Mouse (Mus musculus) adrenal gland, postnatal 14 days (tissue): ENCODE measurements around the gene Kcnj14. TPM values are rescaled to one million over a fixed set of nuclear protein-coding genes. Genes with fewer than 3 reads are reported as not detected.

Experiments
- DNase-seq: peaks from one replicate; pipeline ENCODE4 v3.0.0; 2021; ENCODE audit warnings: mixed read lengths
- total RNA-seq: library from RNA; stranded (reverse); gene quantifications from 2 replicates; pipeline ENCODE4 v1.2.3, GENCODE M21; 2021

The Kcnj14 gene
- total RNA-seq, 1 experiment from 2014 or later: 0.48 TPM

DNA sequence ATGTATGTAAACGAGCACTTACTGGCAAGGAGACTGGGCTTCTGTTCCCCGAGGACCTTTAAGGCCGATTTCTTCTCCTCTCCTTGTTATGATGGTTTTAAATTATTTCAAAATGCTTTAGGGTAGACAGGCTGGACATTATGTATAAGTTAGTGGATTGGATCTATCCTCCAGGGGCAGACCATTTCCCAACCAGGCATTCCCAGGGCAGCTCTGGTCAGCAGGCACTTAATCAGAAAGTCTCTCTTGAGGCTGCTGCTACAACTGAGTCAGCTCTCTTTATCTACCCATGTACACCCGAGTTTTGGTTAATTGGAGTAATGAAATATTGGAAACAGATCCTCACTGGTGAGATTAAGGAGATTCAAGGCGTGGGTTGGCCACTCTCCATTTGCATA lies 6.5 kb upstream of the Kcnj14 start:
- DNase-seq: no peak

DNA sequence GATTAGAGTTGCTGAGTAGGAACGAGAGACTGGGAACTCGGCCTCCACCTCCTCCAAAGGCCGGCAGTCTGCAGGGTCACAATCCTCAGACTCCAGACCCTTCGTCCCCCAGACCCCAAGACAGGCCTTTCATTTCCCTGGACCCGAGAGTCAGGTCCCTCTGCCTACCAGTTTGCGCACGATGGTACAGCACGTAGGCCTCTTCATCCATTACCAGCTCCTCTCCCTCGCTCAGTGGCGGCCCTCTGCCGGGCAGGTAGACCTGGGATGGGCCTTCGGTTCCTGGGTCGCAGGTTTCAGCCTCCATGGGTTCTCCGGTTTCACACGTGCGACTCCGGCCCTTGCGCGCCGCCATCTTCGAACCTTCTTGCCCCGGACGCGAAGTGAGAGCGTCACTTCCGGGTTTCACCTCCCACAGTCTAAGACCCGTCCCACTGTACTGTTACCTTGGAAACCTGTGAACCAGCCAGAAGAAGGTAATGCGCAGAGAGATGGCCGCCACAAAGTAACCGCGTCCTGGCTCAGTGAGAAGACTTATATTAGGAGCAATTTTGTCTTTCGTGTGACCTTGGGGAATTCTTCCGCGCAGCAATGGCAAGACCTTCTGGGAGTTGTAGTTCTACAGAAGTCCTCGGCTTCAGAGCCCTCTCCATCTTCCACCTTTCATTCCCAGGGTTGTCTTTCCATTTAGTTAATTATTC lies 6.0 kb upstream of the Kcnj14 start, which contains the start of gene Grwd1:
Gene Grwd1 (minus strand): TSS at position 518 of the 701 bp plus-strand sequence.
- peak; percentile 92 for DNase-seq

DNA sequence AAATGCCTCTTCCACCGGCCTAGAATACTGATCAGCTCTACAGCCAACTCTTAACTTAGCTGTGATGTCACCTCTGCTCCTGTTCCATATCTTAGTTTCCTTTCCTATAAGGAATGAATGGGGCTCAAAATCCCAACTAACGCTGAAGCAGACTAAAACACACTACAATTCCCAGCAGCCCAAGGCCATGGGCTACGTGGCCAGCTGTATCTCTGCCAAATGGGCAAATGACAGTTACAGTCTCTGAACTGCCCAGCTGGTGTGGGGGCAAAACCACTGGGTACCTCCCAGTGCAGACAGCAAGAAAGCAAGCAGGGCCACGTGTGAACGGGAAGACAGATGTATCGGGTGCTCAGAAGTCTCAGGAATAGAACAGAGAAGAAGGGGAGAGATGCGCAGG lies 2.0 kb upstream of the Kcnj14 start:
- DNase-seq: no peak

DNA sequence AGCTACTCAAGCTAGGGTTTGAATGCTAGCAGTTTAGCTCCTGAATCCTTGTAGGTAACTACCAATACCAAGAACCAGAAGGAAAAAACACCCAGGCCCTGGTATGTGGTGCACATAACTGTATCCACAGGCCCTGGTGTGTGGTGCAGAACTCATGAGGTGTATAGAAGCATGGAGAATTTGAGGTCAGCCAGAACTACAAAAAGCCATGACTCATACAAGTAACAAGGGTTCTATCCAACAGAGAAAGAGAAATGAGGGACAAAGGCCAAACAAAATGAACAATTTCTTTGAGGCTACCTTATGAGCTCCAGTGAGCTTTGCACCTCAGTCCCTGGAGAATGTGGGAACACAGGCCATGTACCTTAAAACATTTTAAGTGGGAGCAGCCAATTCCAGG lies 3.7 kb downstream of the Kcnj14 start:
- DNase-seq: no peak

DNA sequence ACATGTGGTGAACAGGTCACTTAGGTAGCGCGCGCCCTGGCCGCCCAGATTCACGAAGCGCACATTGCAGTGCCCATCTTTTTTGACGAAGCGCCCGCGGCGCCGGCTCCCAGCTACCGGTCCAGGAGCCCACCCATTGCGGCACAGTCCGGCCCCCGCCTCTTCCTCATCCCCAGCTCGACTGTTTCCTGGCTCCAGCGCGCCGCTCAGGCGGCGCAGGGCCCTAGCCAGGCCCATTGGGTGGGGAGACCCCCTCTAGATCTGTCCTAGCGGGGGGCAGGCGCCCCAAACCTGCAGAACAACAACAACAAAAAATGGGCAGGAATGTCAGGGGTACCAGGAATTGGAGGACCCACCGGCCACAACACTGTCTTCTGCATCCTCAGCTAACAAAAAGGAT lies 4.7 kb downstream of the Kcnj14 start:
- no peak for DNase-seq

DNA sequence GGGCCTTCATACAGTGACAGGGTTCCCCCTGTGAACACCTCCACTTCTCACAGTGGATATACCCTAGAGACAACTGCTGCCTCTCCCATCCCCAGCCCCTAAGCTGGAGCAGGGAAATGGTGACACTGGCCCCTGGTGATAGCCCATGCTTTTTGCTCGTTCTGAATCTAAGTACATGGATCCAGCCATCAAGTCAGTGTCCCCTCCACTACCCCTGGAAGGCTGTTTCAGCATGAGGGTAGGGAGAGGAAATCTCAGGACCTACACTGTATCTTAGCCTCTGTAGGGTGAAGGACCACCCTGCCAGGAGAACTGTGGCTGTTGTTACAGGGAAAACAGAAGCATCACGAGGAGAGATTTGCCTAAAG lies 8.6 kb downstream of the Kcnj14 start:
- no peak for DNase-seq

DNA sequence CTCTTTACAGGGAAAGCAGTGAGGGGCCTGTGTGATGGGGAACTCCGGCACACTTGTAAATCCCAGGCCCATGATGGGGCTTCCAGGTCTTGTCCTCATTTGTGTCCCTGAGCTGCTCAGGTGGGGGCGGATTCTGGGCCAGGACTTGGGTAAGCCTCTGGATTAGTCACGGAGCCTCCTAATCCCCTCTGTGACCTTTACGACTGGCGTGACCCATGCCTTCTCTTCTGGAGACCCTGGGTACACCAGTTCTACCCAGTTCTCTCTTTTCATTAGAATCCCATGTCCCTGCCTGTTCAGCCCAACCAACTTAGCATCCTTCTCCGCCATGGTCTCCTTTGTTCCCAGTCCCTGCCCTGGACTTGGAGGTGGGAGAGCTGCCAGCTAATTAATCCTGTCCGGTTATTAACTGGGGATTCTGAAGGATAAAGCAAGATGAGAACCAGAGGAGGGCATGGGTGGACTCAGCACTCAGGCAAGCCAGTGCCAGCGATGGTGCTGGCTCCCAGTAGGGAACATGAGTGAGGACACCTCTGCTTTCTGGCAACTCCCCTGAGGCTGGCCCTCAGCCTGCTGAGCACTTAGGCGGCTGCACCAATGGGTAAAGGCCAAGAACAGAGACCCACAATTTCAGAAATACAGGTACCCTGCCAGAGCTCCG lies 9.1 kb downstream of the Kcnj14 start:
- DNase-seq: no peak

DNA sequence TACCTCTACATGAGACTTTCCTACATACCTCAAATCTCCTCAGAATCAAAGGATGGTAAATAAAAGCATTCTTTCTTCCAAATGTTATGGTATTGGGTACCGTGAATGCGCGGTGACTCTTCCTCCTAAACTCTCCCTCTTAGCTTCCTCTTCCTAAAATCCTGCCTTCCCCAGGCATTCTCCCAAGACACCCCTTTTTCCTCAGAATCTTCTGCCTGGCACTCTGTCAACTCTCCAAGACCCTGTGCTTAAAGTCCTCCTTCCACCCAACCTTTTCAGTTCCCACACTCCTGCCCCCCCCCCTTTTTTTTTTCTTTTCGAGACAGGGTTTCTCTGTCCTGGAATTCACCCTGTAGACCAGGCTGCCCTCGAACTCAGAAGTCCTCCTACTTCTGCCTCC lies 9.7 kb downstream of the Kcnj14 start:
- DNase-seq: no peak

DNA sequence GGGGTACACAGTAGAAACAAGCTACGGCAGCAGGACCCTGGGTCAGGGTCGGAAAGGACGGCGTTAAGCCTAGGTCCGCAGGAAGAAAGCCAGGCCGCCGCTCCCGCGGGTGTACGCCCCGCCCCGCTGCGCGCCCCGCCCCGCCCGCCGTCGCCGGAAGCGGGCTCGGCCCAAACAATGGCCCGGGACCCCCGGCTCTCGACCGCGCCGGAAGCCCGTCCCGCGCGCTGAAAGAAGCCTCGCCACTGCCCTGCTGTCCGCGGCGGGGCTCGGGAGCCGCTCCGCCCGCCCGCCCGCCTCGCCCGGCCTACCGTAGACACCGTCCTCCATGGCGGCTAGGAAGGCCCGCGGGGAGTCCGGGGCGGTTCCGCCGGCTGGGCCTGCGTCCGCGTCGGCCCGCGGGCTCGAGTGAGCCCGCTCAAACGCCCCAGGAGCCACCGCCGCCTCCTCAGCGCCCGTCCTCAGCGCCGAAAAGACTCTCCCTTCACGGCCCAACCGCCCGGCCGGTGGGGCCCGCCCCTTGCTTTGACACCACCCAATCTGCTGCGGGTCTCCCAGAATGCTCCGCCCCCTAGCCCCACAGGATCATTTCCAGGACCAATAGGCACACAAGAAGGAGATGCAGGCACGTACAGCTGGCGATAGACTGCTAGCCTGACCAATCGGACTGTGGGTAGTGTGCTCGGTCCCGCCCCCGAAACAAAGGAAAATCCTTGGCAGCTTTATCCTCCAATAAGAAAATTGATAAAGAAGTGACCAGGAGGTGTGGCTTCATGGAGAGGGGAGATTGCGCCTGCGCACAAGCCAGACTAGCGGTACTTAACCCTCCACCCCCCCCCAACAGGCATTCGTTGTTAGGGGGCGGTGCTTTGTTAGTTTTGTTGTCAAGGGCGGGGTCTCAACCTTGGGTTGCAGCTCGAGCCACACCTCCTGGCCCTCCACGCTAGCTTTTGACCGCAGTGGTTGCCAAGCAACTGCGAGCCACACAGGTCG lies 10.5 kb downstream of the Kcnj14 start, which contains the start of gene Cyth2:
Gene Cyth2 (minus strand): TSS at position 795 of the 993 bp plus-strand sequence.
- peak; percentile 99 for DNase-seq

DNA sequence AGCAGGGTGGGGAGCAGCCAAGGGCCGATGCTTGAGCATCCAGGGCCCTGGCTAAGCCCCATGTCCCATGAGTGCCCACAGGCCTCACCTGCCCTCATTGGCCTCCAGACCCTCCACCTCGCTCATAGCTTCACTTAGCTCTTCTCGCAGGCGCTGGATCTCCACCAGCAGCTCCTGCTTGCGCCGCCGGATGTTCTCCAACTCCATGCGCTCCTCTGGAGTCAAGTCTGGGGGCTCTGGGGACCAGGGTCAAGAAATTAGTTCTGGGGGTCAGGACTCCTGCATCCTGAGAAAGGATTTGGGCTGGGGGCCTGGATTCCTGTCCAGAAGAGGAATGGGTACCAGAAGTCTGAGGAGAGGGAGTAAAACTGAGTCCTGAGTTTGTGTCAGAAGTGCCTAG lies 11.7 kb downstream of the Kcnj14 start:
- DNase-seq: no peak

DNA sequence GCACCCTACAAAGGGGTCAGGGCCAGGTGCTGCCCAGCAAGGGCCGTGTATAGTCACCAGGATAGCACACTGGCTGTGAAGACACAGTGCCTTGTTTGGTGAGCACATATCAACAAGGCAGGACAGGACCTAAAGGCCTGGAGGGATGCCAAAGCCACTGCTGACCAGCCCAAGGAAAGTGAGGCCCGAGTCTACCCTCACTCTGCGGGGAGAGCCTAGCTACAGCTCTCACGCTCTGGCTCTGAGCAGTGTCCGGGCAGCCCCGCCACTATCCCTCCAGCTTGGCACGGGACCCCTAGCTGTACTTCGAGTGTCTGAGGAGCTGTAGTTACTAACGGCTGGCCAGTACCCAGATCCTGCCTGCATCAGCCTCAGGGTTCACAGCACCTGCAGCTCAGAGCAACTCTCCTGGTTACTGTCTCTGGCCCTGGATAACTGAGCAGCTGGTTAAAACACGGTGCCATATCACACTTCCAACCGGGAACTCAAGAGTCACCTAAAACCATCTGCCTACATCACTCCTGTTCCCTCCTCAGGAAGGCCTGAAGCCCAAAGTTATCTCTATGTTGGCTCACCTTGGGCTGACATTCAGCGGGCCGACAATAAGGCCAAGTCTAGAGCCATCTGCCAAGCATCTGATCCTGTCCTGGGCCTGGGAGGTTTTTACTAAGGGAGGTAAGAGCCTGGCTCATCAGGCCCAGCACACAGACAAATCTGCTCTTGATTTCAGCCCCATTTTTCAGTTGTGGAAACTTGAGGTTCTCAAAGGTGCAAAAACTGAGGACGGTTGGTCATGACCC lies 15.1 kb downstream of the Kcnj14 start:
- no peak for DNase-seq

DNA sequence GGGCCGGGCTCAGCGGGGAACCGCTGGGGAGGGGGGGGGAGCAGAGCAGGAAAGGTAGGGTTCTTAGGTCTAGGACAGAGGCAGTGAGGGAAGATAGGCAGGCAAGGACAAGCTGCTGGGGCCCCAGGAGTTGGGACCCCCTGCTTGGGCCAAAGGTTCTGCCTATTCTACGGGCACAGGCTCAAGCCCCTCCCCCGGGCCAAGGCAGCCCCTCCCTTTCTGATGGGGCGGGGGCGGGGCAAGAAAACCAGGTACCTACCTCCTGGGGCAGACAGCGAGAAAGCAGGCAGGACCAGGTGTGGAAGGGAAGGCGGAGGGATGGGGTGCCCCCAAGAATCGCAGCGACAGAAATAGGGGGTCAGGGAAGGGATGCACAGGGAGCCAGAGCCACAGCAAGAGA lies 16.1 kb downstream of the Kcnj14 start:
- DNase-seq: no peak

DNA sequence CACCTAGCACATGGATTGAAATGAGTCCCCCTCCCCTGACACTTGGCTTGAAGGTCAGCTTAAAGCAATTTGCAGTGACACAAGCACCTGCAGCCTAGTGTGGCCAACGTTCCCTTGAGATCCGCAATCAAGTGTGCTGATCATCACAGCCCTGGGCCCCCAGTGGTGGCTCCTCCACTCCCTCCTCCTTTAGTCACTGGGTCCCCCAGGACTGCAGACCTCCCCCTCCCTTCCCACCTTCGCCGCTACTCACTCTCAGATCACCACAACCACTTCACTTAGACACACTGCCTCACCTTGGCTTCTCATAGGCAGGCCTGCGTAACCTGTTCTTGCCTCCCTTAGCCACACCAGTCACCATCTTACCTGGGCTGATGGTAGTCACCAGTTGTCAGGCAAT lies 18.6 kb downstream of the Kcnj14 start:
- DNase-seq: no peak

DNA sequence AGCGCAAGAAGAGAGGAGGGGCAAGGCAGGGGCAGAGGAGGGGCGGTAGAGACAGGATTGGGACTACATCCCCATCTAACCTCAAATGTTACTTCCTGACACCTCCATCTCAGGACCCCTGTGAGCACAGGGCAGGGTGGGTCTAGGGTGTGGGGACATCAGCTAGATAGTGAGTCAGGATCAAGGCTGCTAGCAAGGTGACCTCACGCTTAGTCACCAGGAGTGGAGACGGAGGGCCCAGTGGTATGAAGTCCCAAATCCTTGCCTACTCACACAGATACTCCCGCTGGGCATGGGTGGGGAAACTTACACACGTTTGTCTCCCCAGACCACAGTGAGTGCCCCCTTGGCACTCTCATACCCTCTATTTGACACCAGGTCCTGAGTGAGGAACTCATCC lies 22.0 kb downstream of the Kcnj14 start:
- peak; percentile 70 for DNase-seq

DNA sequence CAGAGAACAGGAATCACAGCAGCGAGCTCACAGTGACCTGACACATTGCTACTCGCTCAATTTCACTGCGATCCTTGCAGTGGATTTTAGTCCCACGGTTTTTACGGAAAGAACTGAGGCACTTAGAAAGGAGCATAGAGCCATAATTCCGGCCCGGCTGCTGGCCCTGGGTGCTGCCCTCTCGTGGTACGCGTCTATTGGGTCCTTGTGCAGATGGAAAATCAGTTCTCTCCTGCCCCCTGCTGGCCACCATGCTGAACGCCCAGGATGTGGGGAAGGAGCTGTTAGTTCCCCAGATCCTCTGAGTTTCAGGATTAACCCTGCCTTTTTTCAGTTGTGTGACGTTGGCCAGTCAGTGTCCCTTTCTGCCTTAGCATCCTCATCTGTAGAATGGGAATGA lies 23.2 kb downstream of the Kcnj14 start:
- peak; percentile 96 for DNase-seq

DNA sequence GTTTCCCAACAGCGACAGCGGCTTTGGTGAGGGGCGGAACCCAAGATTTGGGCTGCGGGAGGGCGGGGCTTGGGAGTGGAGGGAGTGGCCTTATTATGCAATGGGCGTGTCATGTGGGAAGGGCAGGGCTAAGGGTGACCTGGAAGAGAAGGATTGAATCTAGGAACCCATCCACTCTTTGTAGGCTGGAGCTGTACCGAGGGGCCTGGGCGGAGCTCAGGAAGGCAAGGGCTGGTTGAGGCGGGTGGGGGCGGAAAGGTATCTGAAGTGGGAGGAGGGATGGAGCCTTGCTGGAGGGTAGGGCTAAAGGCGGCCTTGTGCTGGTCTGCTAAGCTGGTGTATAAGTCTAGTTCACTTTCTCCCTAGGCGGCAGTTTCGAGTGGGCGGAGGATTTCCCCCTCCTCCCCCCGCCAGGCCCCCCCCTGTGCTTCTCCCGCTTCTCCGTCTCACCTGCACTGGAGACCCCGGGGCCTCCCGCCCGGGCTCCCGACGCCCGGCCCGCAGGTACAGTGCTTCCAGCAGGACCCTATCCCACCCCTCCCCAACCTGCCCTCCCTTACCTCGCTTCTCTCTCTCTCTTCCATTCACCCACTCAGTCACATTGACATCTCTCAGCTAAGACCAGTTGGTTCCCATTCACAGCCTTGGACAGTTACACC lies 23.9 kb downstream of the Kcnj14 start:
- DNase-seq: peak; percentile 76

DNA sequence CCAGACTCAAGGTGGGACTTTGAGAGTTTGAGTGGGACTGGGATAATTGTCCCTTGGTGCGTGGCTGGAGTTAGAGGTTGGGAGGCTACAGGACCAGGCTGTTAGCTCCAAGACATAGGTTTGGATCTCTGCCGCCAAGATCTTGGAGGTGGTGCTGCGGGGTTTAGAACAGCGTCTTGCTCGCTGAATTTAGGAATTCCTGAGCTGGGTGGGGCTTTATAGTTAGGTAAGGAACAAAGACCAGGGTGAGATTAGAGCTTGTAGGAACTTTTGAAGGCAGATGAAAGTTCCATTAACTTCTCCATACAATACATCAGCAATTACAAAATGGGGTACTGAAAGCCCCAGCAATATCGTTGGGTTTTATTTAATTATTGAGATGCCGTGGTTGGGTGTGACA lies 24.6 kb downstream of the Kcnj14 start:
- no peak for DNase-seq

DNA sequence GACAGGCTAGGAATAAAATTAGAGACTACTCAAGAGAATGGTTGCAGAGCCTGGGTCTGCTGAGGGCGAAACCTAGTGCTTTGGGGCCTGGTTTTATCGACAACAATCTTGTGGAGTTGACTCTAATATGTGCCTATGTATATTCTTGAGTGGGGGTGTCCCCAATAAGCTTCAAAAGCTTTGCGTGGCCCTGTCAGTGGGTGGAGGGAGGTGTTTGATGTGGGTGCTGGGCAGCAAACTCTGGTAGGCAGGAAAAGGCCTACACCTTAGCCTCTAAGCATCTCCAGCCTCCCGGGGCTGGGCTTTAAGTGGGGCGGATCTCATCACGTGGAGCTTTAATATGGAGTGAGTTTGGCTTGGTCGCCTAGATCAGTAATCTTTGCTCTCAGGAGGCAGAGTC lies 25.7 kb downstream of the Kcnj14 start:
- DNase-seq: no peak

DNA sequence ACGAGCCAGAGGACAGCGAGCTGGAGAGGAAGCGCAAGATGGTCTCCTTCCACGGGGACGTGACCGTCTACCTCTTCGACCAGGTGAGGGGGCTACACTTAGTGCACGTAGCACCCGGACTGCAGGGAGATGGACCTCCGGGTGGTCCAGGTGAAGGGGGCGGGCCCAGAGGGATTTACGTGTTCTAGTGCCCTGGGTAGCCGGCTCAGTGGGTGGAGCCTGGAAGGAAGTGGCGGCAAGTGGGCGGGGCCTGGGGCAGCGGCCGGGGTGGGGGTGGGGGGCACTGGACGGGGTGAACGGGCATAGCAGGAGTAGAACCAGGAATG lies 26.1 kb downstream of the Kcnj14 start:
- peak; percentile 59 for DNase-seq

DNA sequence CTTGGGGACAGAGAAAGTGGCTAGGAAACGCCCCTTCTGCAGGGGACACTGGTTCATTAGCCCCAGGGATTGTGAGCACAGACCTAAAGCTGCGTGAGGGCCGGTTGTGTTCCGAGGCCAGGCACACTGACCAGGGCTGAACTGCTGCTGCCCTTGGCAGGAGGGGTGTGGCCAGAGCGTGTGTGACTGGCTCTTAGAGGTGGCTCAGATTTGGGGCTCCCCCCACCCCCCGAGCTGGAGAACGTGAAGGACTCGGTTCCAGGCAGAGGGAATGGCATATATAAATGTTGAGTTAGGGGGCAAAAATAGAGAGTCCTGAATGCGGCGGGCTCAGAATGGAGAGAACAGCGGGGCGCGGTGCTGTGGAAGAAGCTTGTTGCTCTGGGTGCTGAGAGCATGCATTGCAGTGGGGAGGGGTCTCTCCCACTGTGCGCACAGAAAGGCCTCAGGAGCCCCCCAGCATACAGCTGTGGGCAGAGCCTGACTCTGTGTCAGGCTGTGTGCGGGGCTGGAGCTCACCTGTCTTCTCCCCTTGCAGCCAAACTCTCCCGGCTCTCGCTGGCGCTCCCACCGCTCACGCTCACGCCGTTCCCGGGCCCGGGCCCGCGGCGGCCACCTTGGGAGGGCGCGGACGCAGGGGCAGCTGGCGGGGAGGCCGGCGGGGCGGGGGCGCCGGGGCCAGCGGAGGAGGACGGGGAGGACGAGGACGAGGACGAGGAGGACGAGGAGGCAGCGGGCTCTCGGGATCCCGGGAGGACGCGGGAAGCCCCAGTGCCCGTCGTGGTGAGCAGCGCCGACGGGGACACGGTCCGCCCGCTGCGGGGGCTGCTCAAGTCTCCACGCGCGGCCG lies 26.7 kb downstream of the Kcnj14 start:
- DNase-seq: peak; percentile 66

DNA sequence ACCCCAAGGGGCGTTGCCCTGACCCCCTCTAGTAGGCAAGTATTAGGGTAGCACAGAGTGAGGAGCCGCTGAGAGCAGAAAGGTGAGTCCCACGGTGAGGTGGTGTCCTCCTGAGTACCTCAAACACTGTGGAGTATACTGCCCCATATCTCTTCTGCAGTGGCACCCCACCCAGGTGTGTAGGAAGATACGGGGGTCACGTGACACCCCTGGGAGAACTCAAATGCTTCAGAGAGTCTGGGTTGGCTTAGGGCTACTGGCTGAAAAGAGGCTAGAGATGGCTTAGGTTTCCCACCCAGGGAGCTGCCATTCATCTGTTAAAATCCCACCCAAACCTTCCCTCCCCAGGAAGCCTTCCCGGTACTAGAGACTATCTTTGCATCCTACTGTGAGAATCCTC lies 27.6 kb downstream of the Kcnj14 start:
- no peak for DNase-seq
